Mouse (Mus musculus): ENCODE data around the gene Gm28048.

Gm28048 gene

GRCm38 (mm10) chr11:22952668-22953067 lies 29.2 kb downstream of the Gm28048 start:
- no peak for DNase-seq (ENCODE audit: low read depth in 2 of 2, low spot score in 2 of 2)

DNA sequence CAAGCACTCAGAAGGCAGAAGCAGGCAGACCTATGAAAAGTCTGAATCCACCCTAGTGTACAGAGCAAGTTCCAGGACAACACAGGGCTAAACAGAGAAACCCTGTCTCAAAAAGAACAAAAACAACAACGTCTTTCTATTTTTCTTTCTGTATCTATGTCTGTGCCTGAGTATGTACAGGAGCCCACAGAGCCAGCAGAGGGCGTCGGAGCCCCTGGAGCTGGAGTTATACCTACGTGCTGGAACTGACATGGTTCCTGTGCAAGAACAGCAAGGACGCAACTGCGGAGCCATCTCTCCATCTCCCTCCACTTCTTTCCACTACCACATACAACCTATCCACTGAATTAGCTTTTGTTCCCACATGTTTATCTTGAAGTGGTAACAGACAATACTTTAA lies 31.8 kb downstream of the Gm28048 start:
- no peak for DNase-seq (ENCODE audit: low read depth in 2 of 2, low spot score in 2 of 2)

DNA sequence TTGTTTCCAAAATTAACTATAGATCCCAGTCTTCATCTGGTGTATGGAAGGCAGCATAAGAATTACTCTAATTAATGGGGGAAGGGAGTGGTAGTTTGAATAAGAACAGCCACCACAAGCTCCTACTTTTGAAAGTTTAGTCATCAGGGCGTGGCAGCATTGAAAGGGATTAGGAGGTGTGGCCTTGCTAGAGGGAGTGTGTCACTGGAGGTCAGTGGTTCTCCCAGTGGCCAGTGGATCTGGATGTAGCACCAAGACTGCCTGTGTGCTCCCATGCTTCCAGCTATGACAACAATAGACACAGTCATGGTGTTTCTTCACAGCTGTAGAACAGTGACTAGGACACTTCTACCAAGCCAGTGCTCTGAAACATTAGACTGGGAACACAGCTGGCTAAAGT lies 32.8 kb downstream of the Gm28048 start:
- no peak for DNase-seq (ENCODE audit: low read depth in 2 of 2, low spot score in 2 of 2)

GRCm38 (mm10) chr11:22938983-22939382 lies 42.9 kb downstream of the Gm28048 start:
- DNase-seq (ENCODE audit: low read depth in 2 of 2, low spot score in 2 of 2) = no peak

DNA sequence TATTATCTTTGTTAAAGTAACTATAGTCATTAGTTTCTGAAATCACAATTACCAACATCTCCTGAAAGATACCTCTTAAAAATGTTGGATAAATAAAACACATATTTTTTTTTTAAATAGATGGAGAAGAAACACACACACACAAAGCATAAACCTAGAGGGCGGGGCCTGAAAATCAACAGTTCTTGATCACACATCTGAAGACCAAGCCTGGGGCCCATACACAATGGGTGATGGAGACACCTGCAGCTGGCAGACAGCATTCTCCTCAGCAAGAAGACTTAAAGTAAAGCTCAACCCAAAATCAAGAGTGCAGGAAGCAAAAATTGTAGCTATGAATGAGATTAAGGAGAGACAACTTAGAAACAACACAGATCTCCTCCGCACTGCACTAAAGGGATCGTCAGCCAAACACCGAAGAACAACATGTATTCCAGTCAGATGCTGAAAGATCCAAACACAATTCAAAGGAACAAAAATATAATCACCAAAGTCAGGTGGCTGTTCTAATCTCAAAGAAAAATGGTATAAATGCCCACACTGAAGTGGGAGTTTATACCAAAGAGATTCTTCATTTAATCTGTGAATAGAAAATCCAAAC lies 44.1 kb downstream of the Gm28048 start:
- DNase-seq (ENCODE audit: low read depth in 2 of 2, low spot score in 2 of 2) = no peak

DNA sequence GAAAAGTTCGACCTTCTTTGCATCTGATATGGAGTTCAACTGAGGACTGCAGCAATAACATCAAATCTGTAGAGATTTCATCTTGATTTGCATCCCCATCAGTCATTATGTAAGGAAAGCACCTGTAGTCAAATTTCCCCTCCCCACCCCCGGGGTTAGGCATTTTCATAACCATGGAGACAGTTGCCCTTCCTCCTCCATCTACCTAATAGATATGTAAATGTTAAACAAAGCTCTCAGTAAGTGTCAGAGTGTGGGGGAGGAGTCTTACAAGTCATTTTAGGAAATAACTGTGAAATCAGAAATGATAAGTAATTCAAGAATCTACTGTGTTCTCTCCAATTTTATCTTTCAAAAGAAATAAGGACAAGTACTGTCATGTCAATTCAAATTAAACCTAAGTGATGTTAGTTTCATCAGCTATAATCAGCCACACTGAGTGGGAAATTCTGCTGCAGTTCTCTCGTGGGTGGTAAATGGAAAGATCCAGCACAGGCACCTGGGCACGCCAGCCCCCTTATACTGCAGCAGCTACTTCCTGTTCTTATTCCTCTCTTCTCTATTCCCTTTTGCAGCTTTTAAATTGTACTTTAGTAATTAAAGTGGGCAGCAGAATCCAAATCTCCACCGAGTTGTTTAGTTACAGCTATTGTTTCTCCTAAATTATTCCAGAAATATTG lies 45.3 kb downstream of the Gm28048 start:
- no peak for DNase-seq (ENCODE audit: low read depth in 2 of 2, low spot score in 2 of 2)

DNA sequence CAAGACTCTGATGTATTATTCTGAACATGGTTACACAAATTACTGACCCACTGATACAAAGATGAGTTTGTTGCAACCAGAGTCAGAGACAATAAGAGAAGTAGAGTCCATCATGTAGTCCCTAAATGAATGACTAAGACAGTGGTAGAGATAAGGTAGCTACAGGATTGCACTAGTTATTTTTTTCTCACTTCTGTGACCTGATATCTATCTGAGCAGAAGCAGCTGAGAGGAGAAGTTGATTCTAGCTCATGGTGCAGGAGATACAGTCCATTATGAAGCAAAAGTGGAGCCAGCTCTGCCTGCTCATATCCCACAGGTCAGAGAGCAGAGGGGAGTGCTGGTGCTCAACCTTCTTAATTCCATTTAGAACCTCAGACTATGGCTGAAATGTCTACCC lies 49.7 kb downstream of the Gm28048 start:
- DNase-seq (ENCODE audit: low read depth in 2 of 2, low spot score in 2 of 2) = no peak

- DNase-seq (ENCODE audit: low read depth in 2 of 2, low spot score in 2 of 2) = no peak
Observed at GRCm38 (mm10) chr11:22931320-22931905, 50.5 kb downstream of the Gm28048 start.

DNA sequence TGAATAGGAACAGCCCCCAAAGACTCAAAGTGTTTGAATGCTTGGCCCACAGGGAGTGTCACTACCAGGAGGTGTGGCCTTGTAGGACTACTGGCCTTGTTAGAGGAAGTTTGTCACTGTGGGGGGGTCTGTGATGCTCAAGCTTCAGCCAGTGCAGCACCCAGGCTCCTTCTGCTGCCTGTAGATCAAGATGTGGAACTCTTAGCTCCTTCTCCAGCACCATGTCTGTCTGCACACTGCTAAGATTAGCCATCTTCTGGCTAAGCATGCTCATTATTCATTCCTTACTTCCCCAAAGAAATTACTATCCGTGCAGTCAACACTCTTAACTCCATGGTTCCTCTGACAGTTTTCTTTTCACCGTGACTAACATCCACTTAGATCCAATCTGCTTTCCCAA lies 51.8 kb downstream of the Gm28048 start:
- no peak for DNase-seq (ENCODE audit: low read depth in 2 of 2, low spot score in 2 of 2)

DNA sequence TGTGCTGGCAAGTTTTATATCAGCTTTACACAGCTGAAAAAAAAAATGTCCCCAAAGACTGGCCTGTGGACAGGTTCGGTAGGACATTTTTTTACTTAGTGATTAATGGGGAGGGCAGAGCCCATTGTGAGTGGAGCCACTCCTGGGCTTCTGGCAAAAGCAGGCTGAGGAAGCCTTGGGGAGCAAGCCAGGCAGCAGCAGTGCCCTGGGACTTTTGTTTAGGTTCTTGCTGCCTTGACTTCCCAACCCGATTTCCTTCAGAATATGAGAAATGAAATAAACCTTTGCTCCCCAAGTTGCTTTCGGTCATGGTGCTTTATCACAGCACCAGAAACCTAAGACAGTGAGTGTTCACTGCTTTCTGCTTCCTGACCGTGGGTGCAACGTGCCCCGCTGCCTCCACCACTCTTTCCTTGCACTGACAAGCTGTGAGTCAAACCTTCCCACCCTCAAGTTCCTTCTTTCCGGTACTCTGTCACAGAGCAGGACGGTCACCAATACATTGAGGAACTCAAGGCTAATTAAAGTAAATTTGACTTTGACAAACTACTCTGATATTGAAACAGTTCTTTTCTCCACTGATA lies 53.2 kb downstream of the Gm28048 start:
- no peak for DNase-seq (ENCODE audit: low read depth in 2 of 2, low spot score in 2 of 2)

DNA sequence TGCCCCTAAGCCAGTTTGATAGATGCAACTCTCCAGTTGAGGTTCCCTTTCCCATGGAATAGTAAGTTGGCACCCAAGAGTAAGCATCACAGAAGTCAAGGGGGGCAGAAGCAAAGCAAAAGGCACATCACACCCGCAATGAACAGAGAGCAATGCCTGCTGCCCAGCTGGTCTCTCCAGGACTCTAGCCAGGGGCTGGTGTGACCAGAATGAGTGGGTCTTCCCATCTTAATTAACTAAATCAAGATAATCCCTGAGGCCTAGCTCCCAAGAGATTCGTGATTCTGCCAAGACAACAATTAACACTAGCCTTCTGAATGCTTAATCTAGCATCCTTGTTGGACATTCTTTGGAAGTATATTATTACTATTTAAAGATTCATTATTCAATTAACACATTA lies 58.3 kb downstream of the Gm28048 start:
- DNase-seq (ENCODE audit: low read depth in 2 of 2, low spot score in 2 of 2) = no peak

GRCm38 (mm10) chr11:22922546-22922945 lies 59.3 kb downstream of the Gm28048 start:
- DNase-seq (ENCODE audit: low read depth in 2 of 2, low spot score in 2 of 2) = no peak

DNA sequence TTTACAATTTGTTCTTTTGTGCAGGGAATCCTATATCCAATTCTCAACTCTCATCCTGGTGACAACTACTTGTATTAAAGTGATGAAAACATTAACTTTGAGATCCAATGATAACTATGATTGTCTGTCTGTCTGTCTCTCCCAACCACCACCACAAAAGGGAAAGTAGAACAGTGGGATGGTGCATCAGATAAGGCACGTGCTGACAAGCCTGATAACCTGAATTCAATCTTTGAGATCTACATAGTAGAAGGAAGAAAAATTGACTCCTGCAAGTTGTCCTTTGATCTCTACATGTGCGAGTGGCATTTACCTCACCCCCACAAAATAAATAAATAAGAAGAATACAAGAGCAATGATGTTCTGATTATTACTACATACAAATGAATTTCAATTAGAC lies 62.6 kb downstream of the Gm28048 start:
- no peak for DNase-seq (ENCODE audit: low read depth in 2 of 2, low spot score in 2 of 2)

DNA sequence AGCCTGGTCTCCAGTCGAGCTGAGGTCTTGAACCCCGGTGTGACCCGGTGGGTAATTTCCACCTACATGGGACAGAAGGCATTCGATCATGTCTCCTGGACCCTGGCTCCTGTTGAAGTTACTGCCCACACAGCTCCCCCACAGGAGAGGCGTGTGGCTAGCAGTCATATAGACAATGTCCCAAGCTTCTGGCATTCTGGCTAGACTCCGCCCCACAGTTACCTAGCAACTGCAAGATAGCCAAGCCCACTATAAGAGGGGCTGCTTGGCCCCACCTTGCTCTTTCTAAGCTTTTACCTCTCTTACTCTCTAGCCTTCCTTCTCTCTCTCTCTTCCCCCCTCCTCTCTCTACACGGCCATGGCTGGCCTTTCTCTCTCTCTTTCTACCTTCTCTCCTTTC lies 64.1 kb downstream of the Gm28048 start:
- no peak for DNase-seq (ENCODE audit: low read depth in 2 of 2, low spot score in 2 of 2)

- no peak for DNase-seq (ENCODE audit: low read depth in 2 of 2, low spot score in 2 of 2)
Observed at GRCm38 (mm10) chr11:22913744-22914143, 68.1 kb downstream of the Gm28048 start.

DNA sequence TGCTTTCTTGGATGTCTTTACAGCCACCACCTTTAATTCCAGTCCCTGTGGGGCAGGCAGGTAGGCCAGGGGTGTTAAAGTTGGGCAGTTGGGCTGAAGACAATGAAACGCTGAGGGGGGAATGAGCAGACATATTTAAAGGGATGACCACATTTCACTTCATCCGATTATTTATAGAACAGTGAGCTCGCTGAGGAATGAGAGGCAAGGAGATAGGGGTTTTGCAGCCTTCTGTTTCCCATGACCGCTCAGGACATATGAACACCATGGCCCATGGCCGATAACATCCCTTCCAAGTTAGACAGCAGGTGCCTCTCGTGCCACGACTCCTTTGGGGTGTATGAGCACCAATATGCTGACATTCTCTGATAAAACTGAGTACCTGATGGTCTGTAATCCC lies 70.1 kb downstream of the Gm28048 start:
- DNase-seq (ENCODE audit: low read depth in 2 of 2, low spot score in 2 of 2) = no peak

DNA sequence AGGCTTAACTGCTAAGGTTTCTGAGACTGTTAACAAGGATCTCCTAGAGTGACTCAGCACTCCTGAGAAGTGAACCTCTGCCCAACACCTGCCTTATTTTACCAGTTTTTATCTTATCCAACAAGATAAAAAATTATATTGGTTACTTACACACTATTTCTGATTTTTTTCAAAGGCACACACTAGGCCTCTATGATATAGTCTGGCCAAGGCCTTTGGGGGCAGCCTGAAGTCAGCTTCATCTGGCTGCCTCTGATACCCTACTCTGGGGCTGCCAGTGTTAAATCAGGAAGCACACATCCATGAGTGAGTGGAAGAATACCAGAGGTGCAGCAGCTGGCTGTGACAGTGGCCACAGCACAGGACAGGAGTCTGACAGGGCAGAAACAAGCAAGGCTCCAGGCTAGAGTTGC lies 75.4 kb downstream of the Gm28048 start:
- DNase-seq (ENCODE audit: low read depth in 2 of 2, low spot score in 2 of 2) = no peak

DNA sequence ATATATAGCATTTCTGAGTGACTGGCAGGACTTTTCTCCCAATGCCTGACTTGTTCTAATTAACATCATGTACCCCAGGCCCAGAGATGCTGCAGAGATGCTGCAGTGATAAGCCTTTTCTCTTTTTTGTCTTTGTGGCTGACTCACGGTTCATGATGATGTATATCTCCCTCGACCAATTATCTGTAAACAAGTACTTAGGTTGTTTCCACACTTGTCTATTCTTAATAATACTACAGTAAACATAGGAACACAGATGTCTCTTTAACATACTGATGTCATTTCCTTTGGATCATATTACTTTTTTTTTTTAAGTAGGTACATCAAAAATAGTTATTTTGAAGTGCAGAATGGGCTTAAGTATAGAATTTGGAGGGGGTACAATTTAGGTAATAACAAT lies 79.0 kb downstream of the Gm28048 start:
- DNase-seq (ENCODE audit: low read depth in 2 of 2, low spot score in 2 of 2) = no peak

DNA sequence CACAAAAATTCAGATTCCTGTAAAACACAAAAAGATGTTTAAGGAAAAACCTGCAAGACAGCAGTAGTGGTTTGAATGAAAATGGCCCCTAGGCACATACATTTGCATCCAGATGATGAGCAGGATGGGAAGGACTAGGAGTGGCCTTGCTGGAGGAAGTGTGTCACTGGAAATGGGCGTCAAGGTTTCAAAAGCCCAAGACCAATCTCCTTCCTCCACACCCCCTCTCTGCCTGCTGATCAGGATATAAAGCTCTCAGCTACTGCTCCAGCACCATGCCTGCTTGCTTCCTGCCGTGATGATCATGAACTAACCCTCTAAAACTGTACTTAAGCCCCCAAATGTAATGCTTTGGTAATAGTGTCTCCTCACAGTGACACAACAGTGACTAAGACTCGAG lies 81.8 kb downstream of the Gm28048 start:
- no peak for DNase-seq (ENCODE audit: low read depth in 2 of 2, low spot score in 2 of 2)

- DNase-seq (ENCODE audit: low read depth in 2 of 2, low spot score in 2 of 2) = no peak
Observed at GRCm38 (mm10) chr11:22897642-22898041, 84.2 kb downstream of the Gm28048 start.

DNA sequence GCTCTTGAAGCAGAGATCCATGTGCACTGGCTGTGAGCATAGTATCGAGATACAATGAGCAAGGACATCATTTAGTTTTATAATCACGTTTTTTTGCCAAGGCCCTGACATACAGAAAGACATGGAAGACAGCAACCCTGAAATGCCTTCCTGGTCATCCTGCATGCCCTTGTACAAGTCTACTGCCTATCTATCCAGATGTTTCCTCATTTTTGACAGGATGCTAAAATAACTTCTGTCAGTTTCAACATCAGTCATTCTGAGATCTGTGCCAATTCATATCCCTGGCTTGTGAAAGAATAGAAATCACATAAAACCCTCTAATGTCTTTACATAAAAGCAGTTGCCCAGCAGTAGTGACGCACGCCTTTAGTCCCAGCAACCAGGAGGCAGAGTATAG lies 84.8 kb downstream of the Gm28048 start:
- DNase-seq (ENCODE audit: low read depth in 2 of 2, low spot score in 2 of 2) = no peak

- no peak for DNase-seq (ENCODE audit: low read depth in 2 of 2, low spot score in 2 of 2)
Observed at GRCm38 (mm10) chr11:22893075-22893474, 88.8 kb downstream of the Gm28048 start.

All from CD8-positive naive resting alpha-beta T cell, adult 2 months (primary cell).